Mouse (Mus musculus): Measurements from ENCODE around the gene Fkbp2. TPM values are rescaled to one million over a fixed set of nuclear protein-coding genes. Genes with fewer than 3 reads are reported as not detected.
"Not testable (repeated sequence)": the region's sequence is repeated elsewhere in the genome, so short reads cannot be mapped to it uniquely, and the experiment has no call there.

The Fkbp2 gene
- polyA plus RNA-seq, 1 experiment from 2014 or later, result 128 TPM

DNA sequence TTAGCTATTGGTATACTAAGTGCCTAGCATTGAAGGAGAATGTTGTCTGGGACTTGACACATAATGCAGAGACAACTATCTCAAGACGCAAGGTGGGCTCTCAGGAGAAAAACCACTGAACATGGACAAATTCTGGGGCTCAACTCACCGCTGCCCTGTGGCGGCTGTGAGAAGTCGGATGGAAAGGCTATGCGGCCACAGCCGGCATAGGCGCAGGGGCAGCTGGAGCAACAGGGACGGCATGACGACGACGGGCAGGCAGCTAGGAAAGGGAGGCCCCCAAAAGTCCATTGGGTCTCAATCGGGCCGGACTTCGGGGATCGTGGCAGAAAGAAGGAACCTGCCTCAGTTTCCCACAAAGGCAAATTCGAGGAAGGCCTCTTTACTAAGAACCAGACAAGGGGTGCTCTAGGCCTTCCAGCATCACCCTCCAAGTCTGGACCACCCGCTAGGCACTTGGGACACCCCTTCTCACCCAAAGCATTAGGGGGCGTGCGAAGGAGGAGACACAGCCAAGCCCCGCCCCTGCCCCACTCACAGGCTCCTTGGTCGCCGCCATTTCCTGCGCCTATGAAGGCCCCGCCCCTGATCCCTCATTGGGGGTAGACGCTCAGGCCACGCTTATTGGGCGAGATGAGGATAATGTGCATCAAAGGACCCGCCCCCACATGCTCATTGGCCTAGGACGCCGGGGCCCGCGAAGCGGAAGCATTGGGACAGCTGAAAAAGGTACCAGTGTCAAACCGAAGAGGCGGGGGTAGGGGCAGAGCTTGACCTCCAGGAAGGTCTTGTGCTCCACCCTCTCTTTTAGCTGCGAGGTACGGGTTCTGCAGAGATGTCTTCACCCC lies 11.9 kb upstream of the Fkbp2 start, which contains the start of gene Dnajc4:
TSS of gene Dnajc4 (minus strand) at position 562 of the 848 bp plus-strand sequence.
- 1% methylated on average over 37 of the region's 37 CpGs for WGBS
- Histone ChIP-seq H3K36me3 (ENCODE audit: insufficient read depth, low read length) (no peaks in the 10 kb centered on the region), H3K4me1 (replicated peaks; ENCODE audit: insufficient read depth, low read length) (peaks cover 30% of the 10 kb centered on the region), H3K9ac (ENCODE audit: low read depth, low read length) (peak within 1 kb of the TSS; percentile 68), H3K27ac (peak within 1 kb of the TSS; percentile 73), H3K27me3 (ENCODE audit: insufficient read depth, low read length) (no peaks in the 10 kb centered on the region), H3K9me3 (replicated peaks; ENCODE audit: low read length) (no peaks in the 10 kb centered on the region), H3K4me2 (ENCODE audit: low read length) (peak within 1 kb of the TSS; percentile 97), H3K4me3 (replicated peaks; ENCODE audit: low read depth, low read length) (peak within 1 kb of the TSS; percentile 53)
- ATAC-seq (replicated peaks; ENCODE audit: low FRiP score, low read depth) (peak; percentile 93), DNase-seq (ENCODE audit: low spot score) (peak; percentile 99)
- peak; percentile 38 for TF ChIP-seq CTCF (IDR thresholded peaks at IDR 0.05; ENCODE audit: low read depth)

DNA sequence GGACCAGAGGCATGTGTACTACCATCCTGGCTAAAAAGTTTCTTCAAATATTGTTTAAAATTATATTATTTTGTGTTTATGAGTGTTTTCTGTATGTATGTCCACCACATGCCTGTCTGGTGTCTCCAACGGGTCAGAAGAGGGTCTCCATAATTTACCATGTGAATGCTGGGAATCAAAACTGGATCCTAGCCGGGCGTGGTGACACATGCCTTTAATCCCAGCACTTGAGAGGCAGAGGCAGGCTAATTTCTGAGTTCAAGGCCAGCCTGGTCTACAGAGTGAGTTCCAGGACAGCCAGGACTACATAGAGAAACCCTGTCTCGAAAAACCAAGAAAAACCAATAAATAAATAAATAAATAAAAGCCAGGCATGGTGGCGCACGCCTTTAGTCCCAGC lies 10.9 kb upstream of the Fkbp2 start:
- not testable (repeated sequence) for H3K4me3 ChIP-seq (replicated peaks; ENCODE audit: low read depth, low read length); H3K9ac ChIP-seq (ENCODE audit: low read depth, low read length); H3K4me2 ChIP-seq (ENCODE audit: low read length); ATAC-seq (replicated peaks; ENCODE audit: low FRiP score, low read depth); H3K27ac ChIP-seq; H3K36me3 ChIP-seq (ENCODE audit: insufficient read depth, low read length); DNase-seq (ENCODE audit: low spot score); H3K27me3 ChIP-seq (ENCODE audit: insufficient read depth, low read length); H3K9me3 ChIP-seq (replicated peaks; ENCODE audit: low read length)
- WGBS, result 94% methylated on average over 6 of the region's 6 CpGs
- H3K4me1 ChIP-seq (replicated peaks; ENCODE audit: insufficient read depth, low read length), result peaks cover 29% of the 10 kb centered on the region

DNA sequence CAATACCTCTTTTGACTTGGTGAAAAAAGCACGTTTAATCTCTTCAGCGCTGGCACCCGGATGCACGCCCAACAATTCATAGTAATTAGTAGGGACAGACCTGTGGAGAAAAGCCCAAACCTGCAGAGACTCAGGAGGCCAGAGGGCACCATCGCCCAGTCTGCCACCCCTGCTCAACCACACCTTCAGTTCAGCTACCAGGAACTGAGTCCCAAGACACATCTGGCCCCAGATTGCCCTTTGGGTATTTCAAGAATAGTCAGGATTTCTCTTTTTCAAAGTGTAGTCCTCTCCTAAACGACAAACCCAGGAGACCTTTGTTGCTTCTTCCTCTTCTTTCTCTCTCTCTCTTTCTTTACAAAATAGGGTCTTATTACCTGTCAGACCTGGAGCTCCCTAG lies 10.4 kb upstream of the Fkbp2 start:
- DNase-seq (ENCODE audit: low spot score) (no peak), ATAC-seq (replicated peaks; ENCODE audit: low FRiP score, low read depth) (no peak)
- no peaks in the 10 kb centered on the region for H3K36me3 ChIP-seq (ENCODE audit: insufficient read depth, low read length)
- 89% methylated on average over 6 of the region's 6 CpGs for WGBS
- no peak overlapping the region for H3K4me2 ChIP-seq (ENCODE audit: low read length)
- H3K27ac ChIP-seq, result no peak overlapping the region
- peaks cover 33% of the 10 kb centered on the region for H3K4me1 ChIP-seq (replicated peaks; ENCODE audit: insufficient read depth, low read length)
- no peaks in the 10 kb centered on the region for H3K9me3 ChIP-seq (replicated peaks; ENCODE audit: low read length)
- TF ChIP-seq CTCF (IDR thresholded peaks at IDR 0.05; ENCODE audit: low read depth), result no peak
- H3K27me3 ChIP-seq (ENCODE audit: insufficient read depth, low read length), result no peaks in the 10 kb centered on the region
- no peak overlapping the region for H3K9ac ChIP-seq (ENCODE audit: low read depth, low read length)
- H3K4me3 ChIP-seq (replicated peaks; ENCODE audit: low read depth, low read length), result no peak overlapping the region

DNA sequence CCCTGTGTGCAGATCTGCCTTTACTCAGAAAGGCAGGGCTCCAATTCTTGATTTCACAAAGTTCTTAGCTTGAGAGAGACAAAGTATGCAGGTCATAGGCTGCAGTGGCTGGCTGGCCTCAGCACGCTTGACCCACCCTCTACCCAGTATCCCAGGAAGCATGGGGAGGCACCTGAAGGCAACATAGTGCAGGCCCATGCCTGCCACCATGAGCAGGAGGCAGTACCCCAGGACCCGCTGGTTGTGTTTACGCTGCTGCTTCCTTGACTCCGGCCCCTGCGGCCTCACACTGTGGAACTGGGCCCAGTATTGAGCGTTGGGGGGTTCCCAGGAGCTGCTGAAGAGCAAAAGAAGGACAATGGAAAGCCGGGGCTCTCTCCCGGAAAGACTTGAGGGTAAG lies 8.9 kb upstream of the Fkbp2 start:
- peaks cover 4% of the 10 kb centered on the region; the same call in 1 of the 2 replicates for H3K36me3 ChIP-seq (ENCODE audit: insufficient read depth, low read length)
- peaks cover 24% of the 10 kb centered on the region for H3K4me1 ChIP-seq (replicated peaks; ENCODE audit: insufficient read depth, low read length)
- ATAC-seq (replicated peaks; ENCODE audit: low FRiP score, low read depth), result no peak
- H3K9me3 ChIP-seq (replicated peaks; ENCODE audit: low read length), result no peaks in the 10 kb centered on the region
- H3K27me3 ChIP-seq (ENCODE audit: insufficient read depth, low read length), result no peaks in the 10 kb centered on the region
- WGBS, result 89% methylated on average over 8 of the region's 8 CpGs
- TF ChIP-seq CTCF (IDR thresholded peaks at IDR 0.05; ENCODE audit: low read depth), result no peak
- no peak overlapping the region for H3K9ac ChIP-seq (ENCODE audit: low read depth, low read length)
- no peak overlapping the region for H3K4me2 ChIP-seq (ENCODE audit: low read length)
- H3K4me3 ChIP-seq (replicated peaks; ENCODE audit: low read depth, low read length), result no peak overlapping the region
- H3K27ac ChIP-seq, result no peak overlapping the region
- DNase-seq (ENCODE audit: low spot score), result no peak

DNA sequence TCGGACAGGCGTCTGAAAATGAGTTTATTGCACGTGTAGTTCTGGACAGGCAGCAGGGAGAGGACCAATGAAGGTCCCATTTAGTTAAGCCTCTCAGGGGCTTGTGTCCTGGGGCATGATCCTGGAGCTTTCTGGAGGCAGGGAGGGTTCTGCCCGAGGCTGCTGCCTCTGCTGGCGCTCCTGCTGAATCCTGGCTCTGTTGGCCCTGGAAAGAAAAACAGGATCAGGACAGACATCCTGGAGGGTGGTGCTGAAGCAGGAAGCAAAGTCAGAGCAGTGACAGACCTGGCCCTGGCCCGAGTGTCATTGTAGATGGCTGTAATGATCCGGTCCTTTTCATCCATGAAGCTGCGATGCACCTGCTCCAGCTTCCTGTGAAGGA lies 7.6 kb upstream of the Fkbp2 start:
- Histone ChIP-seq H3K4me2 (ENCODE audit: low read length) (peak overlapping the region; percentile 87), H3K9ac (ENCODE audit: low read depth, low read length) (peak overlapping the region; percentile 86), H3K9me3 (replicated peaks; ENCODE audit: low read length) (no peaks in the 10 kb centered on the region), H3K27me3 (ENCODE audit: insufficient read depth, low read length) (no peaks in the 10 kb centered on the region), H3K4me3 (replicated peaks; ENCODE audit: low read depth, low read length) (peak overlapping the region; percentile 82), H3K4me1 (replicated peaks; ENCODE audit: insufficient read depth, low read length) (peaks cover 20% of the 10 kb centered on the region), H3K36me3 (ENCODE audit: insufficient read depth, low read length) (peaks cover 10% of the 10 kb centered on the region; the same call in 1 of the 2 replicates), H3K27ac (peak overlapping the region; percentile 85)
- no peak for ATAC-seq (replicated peaks; ENCODE audit: low FRiP score, low read depth)
- WGBS, result 2% methylated on average over 8 of the region's 8 CpGs
- no peak for TF ChIP-seq CTCF (IDR thresholded peaks at IDR 0.05; ENCODE audit: low read depth)
- no peak for DNase-seq (ENCODE audit: low spot score)

DNA sequence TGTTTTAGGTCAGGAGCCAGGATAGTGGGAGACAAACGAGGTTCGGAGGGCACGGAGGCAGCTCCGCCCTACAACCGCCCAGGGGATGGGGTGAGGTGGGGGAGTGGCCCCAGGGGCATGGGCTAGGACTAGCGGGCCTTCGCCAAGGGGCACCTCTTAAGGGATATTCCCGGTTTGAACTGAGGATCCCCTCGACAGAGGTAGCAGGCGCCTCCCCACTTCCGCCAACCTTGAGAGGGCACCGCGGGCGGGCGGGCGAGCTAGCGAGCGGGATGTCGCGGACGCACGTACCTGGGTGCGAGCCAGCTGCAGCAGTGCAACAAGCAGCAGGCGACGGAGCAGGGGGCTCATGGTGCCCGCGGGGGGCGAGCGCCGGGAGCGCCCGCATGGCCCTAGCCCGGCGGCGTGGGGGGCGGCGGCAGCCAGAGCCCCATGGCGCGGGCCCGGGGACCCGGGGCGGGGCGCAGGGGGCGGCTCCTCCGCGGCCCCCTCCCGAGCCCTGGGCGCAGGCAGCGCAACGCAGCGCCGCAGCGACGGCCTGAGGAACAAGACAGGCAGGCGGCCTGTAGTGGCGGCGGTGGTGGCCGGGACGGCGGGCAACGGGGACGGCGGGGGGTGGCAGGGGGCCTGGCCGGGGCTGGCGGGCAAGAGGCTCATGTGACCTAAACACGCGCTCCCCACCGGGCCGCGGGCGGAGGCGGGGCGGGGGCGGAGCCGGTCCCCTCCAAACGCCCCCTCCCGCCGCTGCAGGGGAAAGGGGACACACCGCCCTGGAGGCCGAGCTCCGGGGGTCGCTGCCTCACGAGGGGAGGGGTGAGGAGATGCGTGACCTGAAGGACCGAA lies 7.0 kb upstream of the Fkbp2 start, which contains the start of gene Vegfb:
TSS of gene Vegfb (minus strand) at position 591 of the 843 bp plus-strand sequence.
- TF ChIP-seq CTCF (IDR thresholded peaks at IDR 0.05; ENCODE audit: low read depth), result no peak
- peak; percentile 33 for ATAC-seq (replicated peaks; ENCODE audit: low FRiP score, low read depth)
- 1% methylated on average over 69 of the region's 85 CpGs for WGBS
- peak within 1 kb of the TSS; percentile 82 for H3K4me3 ChIP-seq (replicated peaks; ENCODE audit: low read depth, low read length)
- no peaks in the 10 kb centered on the region for H3K27me3 ChIP-seq (ENCODE audit: insufficient read depth, low read length)
- DNase-seq (ENCODE audit: low spot score), result peak; percentile 46
- peaks cover 16% of the 10 kb centered on the region; the same call in 1 of the 2 replicates for H3K36me3 ChIP-seq (ENCODE audit: insufficient read depth, low read length)
- H3K4me1 ChIP-seq (replicated peaks; ENCODE audit: insufficient read depth, low read length), result peaks cover 17% of the 10 kb centered on the region
- peak within 1 kb of the TSS; percentile 86 for H3K9ac ChIP-seq (ENCODE audit: low read depth, low read length)
- peak within 1 kb of the TSS; percentile 85 for H3K27ac ChIP-seq
- H3K9me3 ChIP-seq (replicated peaks; ENCODE audit: low read length), result no peaks in the 10 kb centered on the region
- peak within 1 kb of the TSS; percentile 87 for H3K4me2 ChIP-seq (ENCODE audit: low read length)
